Mouse (Mus musculus) left cerebral cortex, postnatal 10 days (tissue): Measurements from ENCODE around the gene Wdr18. TPM values are rescaled to one million over a fixed set of nuclear protein-coding genes. Genes with fewer than 3 reads are reported as not detected.
"Not testable (repeated sequence)": the region's sequence is repeated elsewhere in the genome, so short reads cannot be mapped to it uniquely, and the experiment has no call there.

Experiments used
- DNase-seq, 2 experiments: peaks; one replicate each; pipeline ENCODE4 v3.0.0; 2021 to 2022; ENCODE audit warnings: low spot score in 2 of 2, mixed read lengths in 1 of 2; ENCODE audit errors: extremely low spot score in 1 of 2
- intact Hi-C: fragments of 180-260 bp; cut with DNase I; formaldehyde crosslinking; loops from one replicate; pipeline ENCODE4 v1.15.1; 2025
- total RNA-seq, 2 experiments: library from RNA; stranded (reverse); gene quantifications; 2 replicates each; pipeline ENCODE4 v1.2.3; 2021

Wdr18 gene
- total RNA-seq, 2 experiments from 2014 or later: 46.2 to 49.9 TPM

DNA sequence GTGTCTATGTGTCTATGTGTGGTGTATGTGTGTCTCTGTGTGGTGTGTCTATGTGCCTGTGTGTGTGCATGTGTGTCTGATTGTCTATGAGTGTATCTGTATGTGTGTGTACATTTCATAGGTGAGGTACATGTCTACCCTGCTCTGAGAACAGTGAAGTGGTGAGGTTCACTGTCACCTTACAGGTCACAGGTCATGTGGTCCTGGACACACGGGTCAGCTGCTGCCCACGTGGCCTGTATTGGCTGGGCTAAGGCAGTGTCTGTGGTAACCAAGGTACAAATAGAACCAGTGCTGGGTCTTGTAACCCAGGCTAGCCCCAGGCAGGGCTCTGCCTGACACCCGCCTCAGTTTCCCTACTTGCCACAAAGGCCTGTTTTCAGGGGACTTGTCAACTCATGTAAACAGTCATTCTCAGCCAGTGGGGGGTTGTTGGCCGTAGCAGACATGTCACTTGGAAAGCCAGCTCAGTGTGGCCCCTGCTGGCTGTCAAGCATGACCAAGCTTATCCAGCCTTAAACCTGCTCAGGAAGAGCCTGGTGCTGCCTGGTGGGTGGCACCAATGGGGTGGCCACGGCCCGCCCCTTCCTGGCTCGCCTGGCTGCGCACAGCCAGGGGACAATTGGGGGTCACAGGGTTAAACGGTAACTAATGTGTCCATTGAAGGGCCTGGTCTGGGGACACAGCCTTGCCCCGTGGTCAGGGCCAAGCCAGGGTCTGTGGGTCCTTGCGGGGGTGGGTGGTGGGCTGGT lies 22.0 kb upstream of the Wdr18 start:
- no peak for DNase-seq
- intact Hi-C loops: no loop called here

- intact Hi-C loops: no loop called here
- DNase-seq: peak in 1 of 2 experiments; percentile 68
Observed at GRCm38 (mm10) chr10:79940749-79941148, 19.2 kb upstream of the Wdr18 start.

DNA sequence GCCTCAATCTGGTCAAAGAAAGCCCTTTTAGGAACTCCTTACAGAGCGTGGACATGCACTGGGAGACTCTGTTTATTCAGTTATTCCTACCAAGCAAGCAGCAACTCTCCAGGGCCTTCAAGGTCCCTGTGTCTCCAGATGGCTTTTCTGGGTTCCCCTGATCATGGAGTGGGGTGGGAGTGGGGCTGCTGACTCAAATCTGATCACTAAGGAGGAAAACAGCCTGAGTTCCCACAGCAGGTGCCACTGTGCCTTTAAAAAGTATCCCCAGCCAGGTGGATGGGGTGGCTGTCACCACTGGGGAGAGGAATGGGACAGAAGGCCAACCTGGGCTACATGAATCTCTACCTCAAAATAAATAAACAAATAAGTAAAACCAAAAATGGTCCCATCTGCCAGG lies 17.0 kb upstream of the Wdr18 start:
- DNase-seq: no peak
- intact Hi-C loops: no loop called here

DNA sequence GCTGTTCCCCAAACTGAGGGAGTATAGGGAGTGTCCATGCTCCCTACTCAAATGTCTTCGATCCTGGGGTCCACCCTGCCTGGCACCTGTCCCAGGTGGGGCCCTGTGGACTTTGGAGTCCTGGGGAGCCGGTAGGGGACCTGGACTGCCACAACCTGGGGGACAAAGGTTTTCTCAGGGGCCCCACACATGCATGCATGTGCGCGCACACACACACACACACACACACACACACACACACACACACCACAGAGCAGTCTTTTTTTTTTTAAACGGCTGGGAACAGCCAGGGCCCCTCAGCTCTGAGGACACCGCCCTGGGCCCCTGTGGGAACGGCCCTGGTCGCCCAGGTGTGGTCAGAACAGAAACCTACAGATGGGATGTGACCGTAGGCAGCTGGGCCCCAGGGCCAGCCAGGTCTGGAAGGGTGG lies 16.5 kb upstream of the Wdr18 start:
- DNase-seq: no peak
- intact Hi-C loops: no loop called here

DNA sequence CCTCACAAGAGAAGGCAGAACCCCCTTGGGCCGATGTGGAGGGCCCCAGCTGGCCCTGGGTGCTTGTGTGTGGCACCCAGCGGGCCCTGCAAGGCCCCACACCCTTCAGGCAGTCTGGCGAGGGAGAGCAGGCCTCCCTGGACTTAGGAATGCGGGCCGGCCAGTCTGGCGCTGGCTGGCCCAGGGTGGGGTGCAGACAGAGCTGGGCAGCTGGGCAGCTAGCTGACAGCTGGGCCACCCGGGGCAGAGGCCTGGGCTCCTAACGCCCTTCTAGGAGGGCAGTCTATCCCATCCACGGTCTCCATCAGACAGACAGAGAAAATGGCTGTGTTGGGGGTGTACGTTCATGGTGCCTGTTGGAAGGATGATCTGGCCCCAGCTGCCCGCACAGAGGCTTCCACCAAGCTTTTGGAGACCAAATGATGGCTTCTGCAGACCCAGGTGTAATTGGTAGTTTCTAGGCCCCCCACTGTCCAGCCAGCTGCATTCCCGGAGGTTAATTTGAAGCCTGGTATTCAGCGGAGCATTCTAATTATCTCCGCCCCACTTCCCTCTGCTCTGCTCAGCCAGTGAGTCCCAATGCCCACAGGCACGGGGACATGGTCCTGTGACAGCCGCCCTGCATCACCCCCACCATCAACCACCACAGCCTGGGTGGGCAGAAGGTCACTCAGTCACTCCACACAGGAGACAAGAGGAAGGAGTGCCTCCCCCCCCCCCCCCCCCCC lies 14.3 kb upstream of the Wdr18 start:
- intact Hi-C loops: no loop called here

GRCm38 (mm10) chr10:79946752-79947322 lies 13.1 kb upstream of the Wdr18 start:
- intact Hi-C loops: no loop called here
- DNase-seq: no peak

More for the DNA sequence above, 14.3 kb upstream of the Wdr18 start:
- no peak for DNase-seq

DNA sequence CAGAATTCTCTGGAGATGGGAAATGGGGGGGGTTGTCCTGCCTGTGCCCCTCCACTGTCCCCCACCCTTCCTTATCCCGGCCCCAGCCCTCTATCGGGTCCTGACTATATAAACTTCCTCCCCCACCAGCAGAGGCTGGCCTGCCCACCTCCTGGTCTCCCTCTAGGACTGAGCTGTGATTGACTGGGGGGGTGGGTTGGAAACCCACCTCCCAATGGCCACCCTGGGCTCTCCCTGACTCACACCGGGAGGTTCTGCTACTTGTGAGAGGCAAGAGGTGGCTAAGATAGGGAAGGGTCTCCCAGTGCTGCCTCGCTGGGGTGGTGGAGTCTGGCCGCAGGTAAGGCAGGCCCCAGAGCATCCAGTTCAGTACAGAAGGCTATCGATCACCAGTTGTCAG lies 12.4 kb upstream of the Wdr18 start:
- intact Hi-C loops: no loop called here
- no peak for DNase-seq

GRCm38 (mm10) chr10:79949873-79950272 lies 10.1 kb upstream of the Wdr18 start:
- no peak for DNase-seq
- intact Hi-C loops: loop anchor here (2.0 to 10.0 kb wide), 2 partner anchors 15 to 115 kb away; no protein-coding TSS in a partner anchor

GRCm38 (mm10) chr10:79950661-79951060 lies 9.3 kb upstream of the Wdr18 start:
- no peak for DNase-seq
- intact Hi-C loops: loop anchor here (2.0 to 10.0 kb wide), 2 partner anchors 16 to 116 kb away; no protein-coding TSS in a partner anchor

DNA sequence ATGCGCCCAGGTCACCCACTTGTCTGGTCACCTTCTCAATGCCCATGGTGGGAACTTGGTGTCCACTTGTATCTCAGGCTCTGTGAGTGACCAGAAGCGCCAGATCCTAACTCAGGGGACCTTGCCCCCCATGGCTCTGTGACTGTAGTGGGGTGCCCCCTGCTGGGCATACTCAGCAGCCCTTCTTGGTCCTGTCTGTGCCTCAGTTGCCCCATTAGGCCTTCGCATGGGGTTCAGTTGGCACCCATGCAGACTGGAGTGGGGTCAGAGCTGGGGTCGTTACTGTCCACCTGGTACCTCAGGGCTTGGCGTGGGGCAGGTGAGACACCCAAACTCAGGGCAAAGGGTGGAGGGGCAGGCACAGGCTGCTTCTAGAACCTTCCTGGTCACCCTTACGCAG lies 6.0 kb upstream of the Wdr18 start:
- no peak for DNase-seq
- intact Hi-C loops: loop anchor here (10.0 kb wide), 1 partner anchor 119 kb away; no protein-coding TSS in a partner anchor

GRCm38 (mm10) chr10:79955691-79956090 lies 4.3 kb upstream of the Wdr18 start:
- intact Hi-C loops: loop anchor here (10.0 kb wide), 1 partner anchor 121 kb away; no protein-coding TSS in a partner anchor
- DNase-seq: no peak

GRCm38 (mm10) chr10:79956643-79957154 lies 3.3 kb upstream of the Wdr18 start:
- DNase-seq: no peak
- intact Hi-C loops: loop anchor here (10.0 kb wide), 1 partner anchor 122 kb away; no protein-coding TSS in a partner anchor

GRCm38 (mm10) chr10:79958140-79958816 lies 1.7 kb upstream of the Wdr18 start:
- peak; percentile 62 to 86 for DNase-seq
- intact Hi-C loops: loop anchor here (1.0 to 10.0 kb wide), 2 partner anchors 33 to 123 kb away; no protein-coding TSS in a partner anchor

DNA sequence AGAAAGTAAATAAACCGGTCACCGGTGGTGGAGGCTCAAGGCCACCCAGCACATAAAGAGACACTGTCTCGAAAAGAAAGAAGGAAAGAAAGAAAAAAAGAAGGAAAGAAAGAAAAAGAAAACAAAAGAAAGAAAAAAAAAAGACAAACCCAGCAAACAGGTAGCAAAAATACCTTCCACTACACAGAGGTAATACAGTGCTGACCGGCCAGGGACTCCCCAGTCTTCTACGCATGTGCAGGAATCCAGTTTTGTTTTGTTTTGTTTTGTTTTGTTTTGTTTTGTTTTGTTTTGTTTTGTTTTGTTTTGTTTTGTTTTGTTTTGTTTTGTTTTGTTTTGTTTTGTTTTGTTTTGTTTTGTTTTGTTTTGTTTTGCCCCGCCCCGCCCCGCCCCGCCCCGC lies 540 bp upstream of the Wdr18 start:
- not testable (repeated sequence) for DNase-seq
- intact Hi-C loops: loop anchor here (10.0 kb wide), 1 partner anchor 125 kb away; no protein-coding TSS in a partner anchor

GRCm38 (mm10) chr10:79960671-79961294 lies 831 bp downstream of the Wdr18 start:
- intact Hi-C loops: no loop called here

GRCm38 (mm10) chr10:79964727-79965126 lies 4.8 kb downstream of the Wdr18 start:
- DNase-seq: no peak
- intact Hi-C loops: no loop called here

More at GRCm38 (mm10) chr10:79960671-79961294, 831 bp downstream of the Wdr18 start:
- no peak for DNase-seq

DNA sequence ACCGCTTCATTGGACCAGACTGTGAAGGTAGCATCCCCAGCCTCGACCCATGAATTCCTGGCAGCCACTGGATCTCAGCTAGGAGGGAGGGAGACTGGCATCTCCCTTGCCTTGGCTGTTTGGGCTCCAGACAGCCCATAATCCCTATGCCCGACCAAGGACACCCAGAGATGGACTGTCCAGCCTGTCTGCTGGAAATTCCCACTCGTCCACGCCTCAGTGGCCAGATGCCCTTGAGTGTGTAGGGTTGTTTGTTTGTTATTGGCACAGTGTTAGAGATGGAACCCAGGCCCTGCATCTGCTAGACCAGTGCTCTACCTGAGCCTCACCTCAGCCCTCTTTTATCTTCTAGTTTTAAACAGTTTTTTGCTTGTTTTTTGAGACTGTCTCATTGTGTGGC lies 5.4 kb downstream of the Wdr18 start:
- intact Hi-C loops: no loop called here
- DNase-seq: no peak

- DNase-seq: no peak
- intact Hi-C loops: no loop called here
Observed at GRCm38 (mm10) chr10:79966886-79967400, 7.0 kb downstream of the Wdr18 start.
